Mouse (Mus musculus): ENCODE data around the gene Tst. TPM values are rescaled to one million over a fixed set of nuclear protein-coding genes. Genes with fewer than 3 reads are reported as not detected.
A peak's percentile ranks its signal among the peaks of the same experiment; 100 is the strongest.

The Tst gene
- polyA plus RNA-seq, 1 experiment from 2014 or later: 11.8 TPM

- under 1% methylated on average over 40 of the region's 40 CpGs for WGBS
Measured at GRCm38 (mm10) chr15:78406293-78406934, 707 bp upstream of the Tst start, which contains the start of gene Mpst. TSS of gene Mpst (plus strand) at chr15:78406416.

GRCm38 (mm10) chr15:78405098-78405497 is 609 bp downstream of the Tst start:
- Histone ChIP-seq H3K27ac (replicated peaks; ENCODE audit: low read depth, low read length) (no peak overlapping the region), H3K4me1 (ENCODE audit: control insufficient read depth, insufficient read depth, low read length) (peaks cover 15% of the 10 kb centered on the region; the same call in 1 of the 2 replicates), H3K9ac (replicated peaks; ENCODE audit: low read length) (peak overlapping the region; percentile 75; the same call in 1 of the 2 replicates), H3K36me3 (ENCODE audit: control insufficient read depth, insufficient read depth, low read length) (no peaks in the 10 kb centered on the region), H3K4me2 (ENCODE audit: low read length) (peak overlapping the region; percentile 96), H3K4me3 (replicated peaks; ENCODE audit: low read depth, low read length) (peak overlapping the region; percentile 58), H3K9me3 (ENCODE audit: control insufficient read depth, low read length) (no peaks in the 10 kb centered on the region), H3K27me3 (ENCODE audit: control insufficient read depth, insufficient read depth, low read length) (peaks cover 20% of the 10 kb centered on the region)
- WGBS: 54% methylated on average over 11 of the region's 11 CpGs
- ATAC-seq (ENCODE audit: low FRiP score, low TSS enrichment): no peak
- DNase-seq: no peak

More at GRCm38 (mm10) chr15:78406293-78406934, 707 bp upstream of the Tst start, which contains the start of gene Mpst:
- Histone ChIP-seq H3K4me1 (ENCODE audit: control insufficient read depth, insufficient read depth, low read length) (peaks cover 16% of the 10 kb centered on the region; the same call in 1 of the 2 replicates), H3K27ac (replicated peaks; ENCODE audit: low read depth, low read length) (peak within 1 kb of the TSS; percentile 89), H3K36me3 (ENCODE audit: control insufficient read depth, insufficient read depth, low read length) (no peaks in the 10 kb centered on the region), H3K9me3 (ENCODE audit: control insufficient read depth, low read length) (no peaks in the 10 kb centered on the region), H3K4me3 (replicated peaks; ENCODE audit: low read depth, low read length) (peak within 1 kb of the TSS; percentile 58), H3K9ac (replicated peaks; ENCODE audit: low read length) (peak within 1 kb of the TSS; percentile 75), H3K4me2 (ENCODE audit: low read length) (peak within 1 kb of the TSS; percentile 96), H3K27me3 (ENCODE audit: control insufficient read depth, insufficient read depth, low read length) (peaks cover 31% of the 10 kb centered on the region)
- peak; percentile 90 for DNase-seq
- ATAC-seq (ENCODE audit: low FRiP score, low TSS enrichment): peak; percentile 86

DNA sequence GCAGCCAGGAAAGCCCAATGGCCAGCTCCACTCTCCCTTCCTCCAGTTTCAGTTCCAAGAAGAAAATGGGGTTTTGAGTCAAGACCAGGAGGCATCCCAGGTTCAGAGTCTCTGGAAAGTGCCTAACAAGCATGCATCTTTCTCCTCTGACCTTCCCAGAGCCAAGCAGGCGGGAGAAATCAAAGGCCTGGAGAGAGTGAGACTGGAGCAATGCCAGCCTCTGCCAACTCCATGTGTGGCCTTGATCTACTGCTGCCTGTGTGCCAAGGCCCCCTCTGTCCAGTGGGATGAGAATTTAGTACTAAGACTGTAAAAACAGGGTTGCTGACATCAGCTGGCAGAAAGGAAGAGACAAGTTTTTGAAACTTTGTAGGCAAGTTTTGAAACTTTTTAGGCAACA is 1.8 kb downstream of the Tst start:
- WGBS: 66% methylated on average over 1 of the region's 1 CpGs
- peaks cover 8% of the 10 kb centered on the region for H3K27me3 ChIP-seq (ENCODE audit: control insufficient read depth, insufficient read depth, low read length)
- DNase-seq: peak; percentile 61
- H3K27ac ChIP-seq (replicated peaks; ENCODE audit: low read depth, low read length): no peak overlapping the region
- H3K36me3 ChIP-seq (ENCODE audit: control insufficient read depth, insufficient read depth, low read length): no peaks in the 10 kb centered on the region
- peaks cover 10% of the 10 kb centered on the region; the same call in 1 of the 2 replicates for H3K4me1 ChIP-seq (ENCODE audit: control insufficient read depth, insufficient read depth, low read length)
- no peak overlapping the region for H3K4me2 ChIP-seq (ENCODE audit: low read length)
- H3K4me3 ChIP-seq (replicated peaks; ENCODE audit: low read depth, low read length): no peak overlapping the region
- H3K9me3 ChIP-seq (ENCODE audit: control insufficient read depth, low read length): no peaks in the 10 kb centered on the region
- H3K9ac ChIP-seq (replicated peaks; ENCODE audit: low read length): no peak overlapping the region
- no peak for ATAC-seq (ENCODE audit: low FRiP score, low TSS enrichment)

DNA sequence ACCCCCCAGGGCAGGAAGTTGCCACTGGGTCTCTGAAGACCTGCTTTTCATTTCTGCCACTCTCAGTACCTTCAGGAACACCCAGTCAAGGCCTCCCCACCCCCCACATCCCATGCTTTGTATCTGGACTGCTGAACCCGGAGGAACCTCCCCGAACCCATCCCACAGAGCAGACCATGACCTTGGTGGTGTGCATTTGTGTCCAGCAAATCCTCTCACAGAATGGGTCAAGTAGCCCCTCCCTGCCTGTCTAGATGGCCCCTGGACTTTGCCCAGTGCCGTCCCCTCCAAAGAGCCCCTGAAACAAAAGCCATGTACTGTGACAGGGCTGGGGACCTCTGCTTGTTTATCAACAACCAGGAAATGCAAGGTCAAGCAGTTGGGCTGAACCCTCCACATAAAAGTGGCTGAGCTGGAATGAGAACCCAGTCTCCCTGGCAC is 2.4 kb downstream of the Tst start:
- no peaks in the 10 kb centered on the region for H3K9me3 ChIP-seq (ENCODE audit: control insufficient read depth, low read length)
- no peak overlapping the region for H3K9ac ChIP-seq (replicated peaks; ENCODE audit: low read length)
- 0 out of 2 replicates have a peak, but pooled peaks cover 3% of the 10 kb centered on the region for H3K27me3 ChIP-seq (ENCODE audit: control insufficient read depth, insufficient read depth, low read length)
- ATAC-seq (ENCODE audit: low FRiP score, low TSS enrichment) (no peak), DNase-seq (no peak)
- H3K27ac ChIP-seq (replicated peaks; ENCODE audit: low read depth, low read length): no peak overlapping the region
- H3K4me2 ChIP-seq (ENCODE audit: low read length): no peak overlapping the region
- WGBS: 47% methylated on average over 3 of the region's 3 CpGs
- no peak overlapping the region for H3K4me3 ChIP-seq (replicated peaks; ENCODE audit: low read depth, low read length)
- peaks cover 10% of the 10 kb centered on the region; the same call in 1 of the 2 replicates for H3K4me1 ChIP-seq (ENCODE audit: control insufficient read depth, insufficient read depth, low read length)
- H3K36me3 ChIP-seq (ENCODE audit: control insufficient read depth, insufficient read depth, low read length): no peaks in the 10 kb centered on the region

- Histone ChIP-seq H3K36me3 (ENCODE audit: control insufficient read depth, insufficient read depth, low read length) (no peaks in the 10 kb centered on the region), H3K9ac (replicated peaks; ENCODE audit: low read length) (no peak overlapping the region), H3K4me2 (ENCODE audit: low read length) (no peak overlapping the region), H3K4me3 (replicated peaks; ENCODE audit: low read depth, low read length) (no peak overlapping the region), H3K27ac (replicated peaks; ENCODE audit: low read depth, low read length) (no peak overlapping the region), H3K9me3 (ENCODE audit: control insufficient read depth, low read length) (no peaks in the 10 kb centered on the region), H3K4me1 (ENCODE audit: control insufficient read depth, insufficient read depth, low read length) (peaks cover 10% of the 10 kb centered on the region; the same call in 1 of the 2 replicates), H3K27me3 (ENCODE audit: control insufficient read depth, insufficient read depth, low read length) (no peaks in the 10 kb centered on the region)
- DNase-seq (no peak), ATAC-seq (ENCODE audit: low FRiP score, low TSS enrichment) (no peak)
- 81% methylated on average over 7 of the region's 7 CpGs for WGBS
Measured at GRCm38 (mm10) chr15:78402423-78402822, 3.3 kb downstream of the Tst start.

- DNase-seq: peak; percentile 34
- ATAC-seq (ENCODE audit: low FRiP score, low TSS enrichment): no peak
- Histone ChIP-seq H3K9ac (replicated peaks; ENCODE audit: low read length) (no peak overlapping the region), H3K4me3 (replicated peaks; ENCODE audit: low read depth, low read length) (no peak overlapping the region), H3K4me2 (ENCODE audit: low read length) (no peak overlapping the region), H3K27me3 (ENCODE audit: control insufficient read depth, insufficient read depth, low read length) (no peaks in the 10 kb centered on the region), H3K36me3 (ENCODE audit: control insufficient read depth, insufficient read depth, low read length) (no peaks in the 10 kb centered on the region), H3K9me3 (ENCODE audit: control insufficient read depth, low read length) (no peaks in the 10 kb centered on the region), H3K4me1 (ENCODE audit: control insufficient read depth, insufficient read depth, low read length) (peaks cover 10% of the 10 kb centered on the region; the same call in 1 of the 2 replicates), H3K27ac (replicated peaks; ENCODE audit: low read depth, low read length) (no peak overlapping the region)
- WGBS: 68% methylated on average over 4 of the region's 4 CpGs
Measured at GRCm38 (mm10) chr15:78401921-78402320, 3.8 kb downstream of the Tst start.

GRCm38 (mm10) chr15:78401345-78401744 is 4.4 kb downstream of the Tst start:
- Histone ChIP-seq H3K9ac (replicated peaks; ENCODE audit: low read length) (no peak overlapping the region), H3K4me1 (ENCODE audit: control insufficient read depth, insufficient read depth, low read length) (peaks cover 10% of the 10 kb centered on the region; the same call in 1 of the 2 replicates), H3K27me3 (ENCODE audit: control insufficient read depth, insufficient read depth, low read length) (no peaks in the 10 kb centered on the region), H3K36me3 (ENCODE audit: control insufficient read depth, insufficient read depth, low read length) (no peaks in the 10 kb centered on the region), H3K9me3 (ENCODE audit: control insufficient read depth, low read length) (no peaks in the 10 kb centered on the region), H3K4me3 (replicated peaks; ENCODE audit: low read depth, low read length) (no peak overlapping the region), H3K4me2 (ENCODE audit: low read length) (no peak overlapping the region), H3K27ac (replicated peaks; ENCODE audit: low read depth, low read length) (no peak overlapping the region)
- WGBS: 75% methylated on average over 6 of the region's 6 CpGs
- DNase-seq: no peak
- ATAC-seq (ENCODE audit: low FRiP score, low TSS enrichment): no peak

- Histone ChIP-seq H3K4me2 (ENCODE audit: low read length) (no peak within 1 kb of the TSS), H3K9ac (replicated peaks; ENCODE audit: low read length) (no peak within 1 kb of the TSS), H3K4me3 (replicated peaks; ENCODE audit: low read depth, low read length) (no peak within 1 kb of the TSS), H3K27me3 (ENCODE audit: control insufficient read depth, insufficient read depth, low read length) (no peaks in the 10 kb centered on the region), H3K4me1 (ENCODE audit: control insufficient read depth, insufficient read depth, low read length) (no peaks in the 10 kb centered on the region), H3K36me3 (ENCODE audit: control insufficient read depth, insufficient read depth, low read length) (no peaks in the 10 kb centered on the region), H3K27ac (replicated peaks; ENCODE audit: low read depth, low read length) (no peak within 1 kb of the TSS), H3K9me3 (ENCODE audit: control insufficient read depth, low read length) (no peaks in the 10 kb centered on the region)
- no peak for ATAC-seq (ENCODE audit: low FRiP score, low TSS enrichment)
- no peak for DNase-seq
- 85% methylated on average over 8 of the region's 8 CpGs for WGBS
Measured at GRCm38 (mm10) chr15:78395478-78395962, 10.2 kb downstream of the Tst start, which contains the start of gene Tex33. TSS of gene Tex33 (minus strand) at chr15:78395912.

- Histone ChIP-seq H3K27me3 (ENCODE audit: control insufficient read depth, insufficient read depth, low read length) (no peaks in the 10 kb centered on the region), H3K4me3 (replicated peaks; ENCODE audit: low read depth, low read length) (no peak overlapping the region), H3K9ac (replicated peaks; ENCODE audit: low read length) (no peak overlapping the region), H3K4me2 (ENCODE audit: low read length) (no peak overlapping the region), H3K9me3 (ENCODE audit: control insufficient read depth, low read length) (no peaks in the 10 kb centered on the region), H3K27ac (replicated peaks; ENCODE audit: low read depth, low read length) (no peak overlapping the region), H3K36me3 (ENCODE audit: control insufficient read depth, insufficient read depth, low read length) (no peaks in the 10 kb centered on the region), H3K4me1 (ENCODE audit: control insufficient read depth, insufficient read depth, low read length) (no peaks in the 10 kb centered on the region)
- WGBS: 85% methylated on average over 3 of the region's 3 CpGs
- DNase-seq (no peak), ATAC-seq (ENCODE audit: low FRiP score, low TSS enrichment) (no peak)
Measured at GRCm38 (mm10) chr15:78390855-78391254, 14.9 kb downstream of the Tst start.

Data from midbrain, embryonic 14.5 days (tissue).